Mouse (Mus musculus) ES-CJ7 (cell line): Measurements from ENCODE around the gene Adcy6.
A peak's percentile ranks its signal among the peaks of the same experiment; 100 is the strongest.
"Not testable (repeated sequence)": the region's sequence is repeated elsewhere in the genome, so short reads cannot be mapped to it uniquely, and the experiment has no call there.

Experiments
- DNase-seq: peaks from one replicate; pipeline ENCODE4 v3.0.0; 2011; ENCODE audit warnings: low read depth, low spot score

Adcy6 gene

DNA sequence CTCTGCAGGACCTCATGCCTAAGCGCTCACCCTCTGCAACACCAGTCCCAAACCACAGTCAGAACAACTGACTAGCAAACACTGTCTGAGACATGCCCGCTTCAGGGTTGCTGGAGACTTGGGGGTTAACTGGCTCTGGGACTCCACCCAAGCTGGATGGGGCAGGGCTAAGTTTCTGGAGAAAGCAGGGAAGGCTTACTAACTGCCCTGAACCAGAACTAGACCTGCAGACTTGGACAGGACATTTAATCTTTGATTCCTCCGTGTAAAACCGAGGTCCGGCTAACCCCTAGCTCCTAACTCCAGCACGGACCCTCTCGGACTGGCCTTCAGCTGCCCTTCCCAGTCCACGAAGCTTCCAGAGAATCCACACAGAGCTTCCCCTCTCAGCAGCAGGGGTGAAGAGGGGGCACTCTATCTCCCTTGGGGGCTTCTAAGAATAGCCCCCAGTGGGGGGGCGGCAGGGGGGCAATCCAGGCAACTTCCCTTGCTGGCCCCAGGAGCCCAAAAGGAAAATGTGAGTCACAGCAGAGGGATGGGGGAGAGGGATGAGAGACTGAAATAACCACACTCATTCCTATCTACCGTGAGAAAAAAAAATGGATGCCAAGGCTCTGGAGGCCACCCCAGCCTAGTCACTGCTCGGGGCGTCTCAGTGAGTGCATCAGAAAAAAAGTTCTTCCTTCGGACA lies 7.5 kb downstream of the Adcy6 start:
- peak; percentile 33 for DNase-seq

DNA sequence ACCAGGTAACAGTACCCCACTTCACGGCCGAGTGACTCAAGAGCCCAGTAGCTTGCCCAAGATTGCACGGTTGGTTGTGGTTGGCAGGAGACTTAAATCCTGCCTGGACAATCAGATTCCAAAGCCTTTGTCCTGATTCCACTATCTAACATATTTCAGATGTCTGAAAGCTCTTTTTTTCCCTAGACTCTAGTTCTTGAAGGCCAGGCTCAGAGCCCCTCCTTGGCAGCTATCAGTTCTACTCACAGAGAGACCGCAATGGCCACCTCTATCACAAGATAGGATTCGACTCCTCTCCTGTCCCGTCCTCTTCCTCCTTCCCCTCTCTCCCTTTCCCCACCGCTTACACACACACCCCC lies 8.1 kb downstream of the Adcy6 start:
- no peak for DNase-seq

DNA sequence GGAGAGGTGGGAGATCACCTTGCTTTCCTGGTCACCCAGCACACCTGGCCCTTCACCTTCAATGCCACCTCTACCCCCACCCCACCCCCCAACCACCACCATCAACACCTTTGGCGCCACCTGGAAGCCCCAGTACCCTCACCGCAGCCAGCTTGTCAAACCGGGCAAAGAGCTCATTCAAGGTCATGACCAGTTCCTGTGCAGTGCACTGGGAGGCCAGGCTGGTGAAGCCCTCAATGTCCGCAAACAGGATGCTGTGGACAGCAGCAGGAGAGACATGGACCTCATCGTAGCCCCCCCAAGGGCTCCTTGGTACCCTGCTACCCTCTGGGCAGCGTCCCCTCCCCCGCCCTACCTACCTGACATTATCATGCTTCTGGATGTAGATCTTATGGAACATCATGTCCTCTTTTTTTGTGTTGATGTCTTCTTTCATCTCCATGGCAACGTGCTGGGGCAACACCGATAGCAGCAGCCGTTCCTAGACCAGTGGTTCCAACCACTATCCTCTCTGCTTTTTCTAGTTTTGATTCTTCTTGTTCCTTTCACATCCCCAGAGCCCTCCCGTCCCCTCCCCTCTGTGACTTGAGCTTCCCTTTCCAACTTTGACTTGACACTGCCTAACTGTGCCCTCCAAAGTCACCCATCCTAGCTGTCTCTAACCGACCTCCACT lies 9.7 kb downstream of the Adcy6 start:
- DNase-seq, result peak; percentile 29

- DNase-seq, result no peak
Measured at GRCm38 (mm10) chr15:98596609-98597008, 13.3 kb downstream of the Adcy6 start.

- DNase-seq, result no peak
Measured at GRCm38 (mm10) chr15:98595049-98595448, 14.8 kb downstream of the Adcy6 start.

GRCm38 (mm10) chr15:98594193-98594592 lies 15.7 kb downstream of the Adcy6 start:
- DNase-seq, result peak; percentile 66

- DNase-seq, result no peak
Measured at GRCm38 (mm10) chr15:98591396-98591795, 18.5 kb downstream of the Adcy6 start.

GRCm38 (mm10) chr15:98589640-98590336 lies 20.1 kb downstream of the Adcy6 start:
- DNase-seq, result no peak

DNA sequence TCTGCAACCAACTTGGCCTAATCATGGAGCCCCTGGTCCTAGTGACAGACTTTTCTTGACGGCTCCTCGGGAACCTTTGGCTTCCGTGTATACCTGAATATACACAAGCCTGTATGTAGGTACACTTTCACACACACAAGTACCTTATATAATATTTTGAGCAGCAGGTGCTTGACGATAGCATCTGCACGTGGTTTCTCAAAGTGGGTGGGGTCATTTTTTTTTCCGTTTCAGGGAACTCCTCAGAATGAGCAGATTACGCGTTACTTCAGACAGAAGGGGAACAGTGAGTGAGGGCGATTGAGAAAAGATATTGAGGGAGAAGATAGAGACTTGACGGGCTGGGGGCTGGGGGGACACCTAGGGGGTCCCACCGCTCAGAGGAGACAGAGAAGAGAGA lies 22.1 kb downstream of the Adcy6 start:
- no peak for DNase-seq

GRCm38 (mm10) chr15:98586141-98586540 lies 23.7 kb downstream of the Adcy6 start:
- not testable (repeated sequence) for DNase-seq

DNA sequence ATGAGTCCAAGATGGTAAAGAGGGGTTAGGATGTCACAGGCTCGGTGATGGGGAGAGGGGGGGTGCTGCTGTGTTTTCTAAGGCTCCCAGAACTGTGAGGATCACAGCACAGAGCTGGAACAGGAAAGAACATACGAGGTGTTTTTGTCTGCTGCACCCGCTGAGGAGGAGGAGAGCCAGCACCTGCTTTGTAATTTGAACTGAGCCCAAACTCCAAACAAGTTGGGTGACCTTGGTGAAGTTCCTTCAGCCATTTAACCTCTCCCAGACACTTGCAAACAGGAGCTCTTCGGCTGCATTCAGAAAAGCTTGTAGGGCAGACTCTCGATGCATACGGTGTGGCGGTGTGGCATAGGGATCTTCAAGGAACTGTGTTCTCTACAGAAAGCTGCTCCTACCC lies 24.5 kb downstream of the Adcy6 start:
- no peak for DNase-seq

DNA sequence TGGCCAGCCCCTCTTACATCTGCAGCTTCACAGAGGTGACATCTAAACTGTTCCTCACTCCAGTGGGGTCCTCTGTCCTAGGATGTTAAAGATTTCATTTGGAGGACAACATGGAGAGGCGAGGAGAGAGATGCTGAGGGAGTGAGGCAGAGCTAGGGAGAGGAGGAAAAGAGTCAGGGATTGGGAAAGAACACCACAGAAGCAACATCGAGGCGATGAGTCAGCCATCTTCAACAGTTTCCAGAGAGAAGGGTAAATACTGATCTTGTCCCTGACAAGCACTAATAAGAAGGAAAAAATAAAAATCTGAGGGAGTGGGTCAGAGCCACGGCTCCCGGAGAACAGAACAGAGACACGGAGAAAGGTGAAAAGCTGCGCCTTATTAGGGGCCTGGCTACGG lies 26.9 kb downstream of the Adcy6 start:
- no peak for DNase-seq

DNA sequence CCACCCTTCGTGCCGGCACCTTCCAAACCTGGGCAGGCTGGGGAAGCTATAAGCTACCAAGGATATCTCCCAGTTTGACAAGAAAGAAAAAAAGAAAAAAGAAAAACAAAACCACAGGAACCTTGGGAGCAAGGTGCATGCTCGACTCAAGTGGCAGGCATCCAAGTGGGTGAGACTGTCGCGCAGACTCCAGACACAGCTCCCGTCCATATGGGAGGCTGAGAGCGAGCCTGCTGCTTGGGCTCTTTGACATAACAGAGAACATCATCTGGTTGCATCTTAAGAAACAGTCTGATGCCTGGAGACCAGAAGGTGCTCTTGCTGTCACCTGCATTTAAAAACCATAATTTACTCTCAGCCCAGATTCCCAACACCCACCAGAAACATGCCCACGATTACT lies 27.5 kb downstream of the Adcy6 start:
- no peak for DNase-seq

GRCm38 (mm10) chr15:98579795-98580464 lies 29.9 kb downstream of the Adcy6 start:
- peak; percentile 94 for DNase-seq

GRCm38 (mm10) chr15:98579310-98579709 lies 30.6 kb downstream of the Adcy6 start:
- no peak for DNase-seq

- no peak for DNase-seq
Measured at GRCm38 (mm10) chr15:98573293-98573692, 36.6 kb downstream of the Adcy6 start.

- DNase-seq, result no peak
Measured at GRCm38 (mm10) chr15:98570873-98571538, 38.9 kb downstream of the Adcy6 start, which contains the start of the genes Ccnt1 and 4930415O20Rik. Ccnt1 (minus strand) TSS chr15:98570923. 4930415O20Rik (plus strand) TSS chr15:98571004.

- no peak for DNase-seq
Measured at GRCm38 (mm10) chr15:98569795-98570365, 40.0 kb downstream of the Adcy6 start.

- DNase-seq, result no peak
Measured at GRCm38 (mm10) chr15:98569216-98569615, 40.7 kb downstream of the Adcy6 start.

- peak; percentile 50 for DNase-seq
Measured at GRCm38 (mm10) chr15:98568256-98569033, 41.4 kb downstream of the Adcy6 start.
